Comparison of ENCODE assay signal across 8 mouse cellular contexts in genomic region chr13:114387074-114387487, GRCm38 (mm10). TPM values are rescaled to one million over a fixed set of nuclear protein-coding genes. Genes with fewer than 3 reads are reported as not detected.
DNase-seq lines count a peak whose midpoint lies in the region; ATAC-seq and TF ChIP-seq lines count a peak whose summit lies in the region.

No protein-coding gene starts in this region.

- ATAC-seq in hindbrain, embryonic 12.5 days (ENCODE audit: low FRiP score) = peak; percentile 53; the same call in 1 of the 2 replicates
- peak; percentile 51 for ATAC-seq in midbrain, embryonic 11.5 days (ENCODE audit: low FRiP score)

- peak overlapping the region; percentile 98 for H3K27ac ChIP-seq in layer of hippocampus, adult 2 months
- H3K27ac ChIP-seq in bone marrow, adult 2 months (ENCODE audit: control insufficient read depth, insufficient read depth, low read depth, low read length, poor library complexity) = no peak overlapping the region
- peak overlapping the region; percentile 90 for H3K27ac ChIP-seq in hindbrain, embryonic 12.5 days
- H3K27ac ChIP-seq in midbrain, embryonic 11.5 days (ENCODE audit: low read depth, low read length) = no peak overlapping the region

- no peak for TF ChIP-seq CTCF in layer of hippocampus, adult 2 months (conservative IDR thresholded peaks at IDR 0.05)
- TF ChIP-seq CTCF in bone marrow, adult 2 months (IDR thresholded peaks at IDR 0.05; ENCODE audit: control insufficient read depth, insufficient read depth, low read length) = no peak

- DNase-seq in layer of hippocampus, adult 2 months (ENCODE audit: low spot score in 2 of 2) = no peak
- no peak for DNase-seq in layer of hippocampus, postnatal 36 days
- DNase-seq in midbrain, embryonic 11.5 days (ENCODE audit: low spot score, missing footprints) = no peak
- no peak for DNase-seq in adipocyte (ENCODE audit: low spot score)
- no peak for DNase-seq in spleen, postnatal 36 days (ENCODE audit: low spot score in 2 of 2)
- no peak for DNase-seq in urinary bladder, postnatal 4 days (ENCODE audit: low spot score in 2 of 2)

- 1% methylated on average over 10 of the region's 10 CpGs for WGBS in bone marrow, adult 2 months
- 12% methylated on average over 10 of the region's 10 CpGs for WGBS in hindbrain, embryonic 12.5 days
- WGBS in midbrain, embryonic 11.5 days = 10% methylated on average over 10 of the region's 10 CpGs

- H3K4me1 ChIP-seq in bone marrow, adult 2 months (ENCODE audit: control insufficient read depth, insufficient read depth, low read length) = no peaks in the 10 kb centered on the region
- peaks cover 7% of the 10 kb centered on the region; the same call in 1 of the 2 replicates for H3K4me1 ChIP-seq in hindbrain, embryonic 12.5 days
- no peaks in the 10 kb centered on the region; the same call in 1 of the 2 replicates for H3K4me1 ChIP-seq in midbrain, embryonic 11.5 days (ENCODE audit: control insufficient read depth, insufficient read depth, low read length)

- peak overlapping the region; percentile 93 for H3K4me3 ChIP-seq in layer of hippocampus, adult 2 months
- peak overlapping the region; percentile 80 for H3K4me3 ChIP-seq in bone marrow, adult 2 months (replicated peaks; ENCODE audit: control insufficient read depth, low read depth, low read length)
- H3K4me3 ChIP-seq in hindbrain, embryonic 12.5 days = peak overlapping the region; percentile 90
- peak overlapping the region; percentile 70 for H3K4me3 ChIP-seq in midbrain, embryonic 11.5 days (ENCODE audit: low read depth, low read length)

- peak overlapping the region; percentile 89 for H3K9ac ChIP-seq in hindbrain, embryonic 12.5 days
- H3K9ac ChIP-seq in midbrain, embryonic 11.5 days (ENCODE audit: low read length) = peak overlapping the region; percentile 82

- peaks cover 8% of the 10 kb centered on the region; the same call in 1 of the 2 replicates for H3K36me3 ChIP-seq in hindbrain, embryonic 12.5 days
- 0 out of 2 replicates have a peak, but pooled peaks cover 4% of the 10 kb centered on the region for H3K36me3 ChIP-seq in midbrain, embryonic 11.5 days (ENCODE audit: control insufficient read depth, insufficient read depth, low read length)

- TF ChIP-seq POLR2A in bone marrow, adult 2 months (IDR thresholded peaks at IDR 0.05; ENCODE audit: borderline replicate concordance, control insufficient read depth, low read depth, low read length) = no peak

- no peaks in the 10 kb centered on the region for H3K27me3 ChIP-seq in hindbrain, embryonic 12.5 days
- H3K27me3 ChIP-seq in midbrain, embryonic 11.5 days (ENCODE audit: control insufficient read depth, insufficient read depth, low read length) = no peaks in the 10 kb centered on the region; the same call in 1 of the 2 replicates

- H3K4me2 ChIP-seq in hindbrain, embryonic 12.5 days (replicated peaks) = peak overlapping the region; percentile 71
- H3K4me2 ChIP-seq in midbrain, embryonic 11.5 days = peak overlapping the region; percentile 55

- no peaks in the 10 kb centered on the region for H3K9me3 ChIP-seq in hindbrain, embryonic 12.5 days (replicated peaks)
- H3K9me3 ChIP-seq in midbrain, embryonic 11.5 days (ENCODE audit: control insufficient read depth, low read length) = no peaks in the 10 kb centered on the region; the same call in 1 of the 2 replicates

RNA-seq across cellular contexts. Expression of gene Ndufs4, which starts 1.0 kb away (rescaled TPM):
- total RNA-seq in layer of hippocampus, adult 2 months (2021) = 100 to 1,000 TPM; 132 to 142 TPM
- total RNA-seq in layer of hippocampus, postnatal 36 days (2021) = 100 to 1,000 TPM; 147 to 150 TPM
- 66.1 and 93.8 TPM in 2 replicates for polyA plus RNA-seq in bone marrow, adult 2 months (2011; ENCODE audit: insufficient read depth, insufficient read length, low replicate concordance, missing spikeins)
- 278 and 295 TPM in 2 replicates for polyA plus RNA-seq in hindbrain, embryonic 12.5 days (2016; fragmentation: Nextera tagmentation; extraction: Ambion mirVana)
- 340 and 357 TPM in 2 replicates for polyA plus RNA-seq in midbrain, embryonic 11.5 days (2014; fragmentation: Nextera tagmentation; extraction: Ambion mirVana)

Comparison
In these comparisons a context has a peak if more than half of its experiments do, and no peak if none do; other contexts are left out.
1. H3K27ac ChIP-seq: peak in layer of hippocampus, adult 2 months (single experiment) and hindbrain, embryonic 12.5 days (single experiment); none in bone marrow, adult 2 months (single experiment) and midbrain, embryonic 11.5 days (single experiment).
2. Peak in every context shown above with its lines, with median percentiles within 50 percentile points of each other: H3K4me3 ChIP-seq.